8 mouse cellular contexts compared by ENCODE assay signal in the genomic region with DNA sequence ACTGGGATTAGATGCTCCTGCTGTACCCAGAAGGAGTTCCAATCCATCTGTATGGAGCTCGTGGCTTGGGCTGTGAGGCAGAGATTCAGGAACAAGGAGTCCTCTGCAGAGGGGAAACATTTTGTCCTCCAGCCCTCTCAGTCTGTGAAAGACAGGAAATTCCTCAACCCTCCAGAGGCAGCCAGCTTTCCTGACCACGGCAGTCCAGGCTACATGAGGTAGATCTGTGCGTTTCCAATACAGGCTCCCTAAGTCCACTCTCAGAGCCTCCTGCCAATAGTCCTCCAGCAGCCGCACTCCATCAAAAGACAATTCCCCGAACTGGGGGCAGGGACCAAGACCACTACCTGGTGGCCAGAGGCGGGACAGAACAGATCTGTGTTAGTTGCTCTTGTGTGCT.
DNase-seq lines count a peak whose midpoint lies in the region; ATAC-seq and TF ChIP-seq lines count a peak whose summit lies in the region.

No protein-coding gene starts in this region.

- WGBS in hindbrain, embryonic 14.5 days = 79% methylated on average over 6 of the region's 6 CpGs
- 79% methylated on average over 6 of the region's 6 CpGs for WGBS in hindbrain, postnatal 0 days
- 48% methylated on average over 6 of the region's 6 CpGs for WGBS in heart, embryonic 16.5 days
- WGBS in stomach, embryonic 14.5 days = 51% methylated on average over 6 of the region's 6 CpGs

- H3K4me3 ChIP-seq in hindbrain, embryonic 14.5 days (replicated peaks; ENCODE audit: low read length) = no peak overlapping the region
- no peak overlapping the region for H3K4me3 ChIP-seq in hindbrain, postnatal 0 days (ENCODE audit: low read length)
- no peak overlapping the region for H3K4me3 ChIP-seq in heart, embryonic 16.5 days (ENCODE audit: low read length)
- no peak overlapping the region for H3K4me3 ChIP-seq in stomach, embryonic 14.5 days (ENCODE audit: low read depth, low read length)

- H3K27ac ChIP-seq in hindbrain, embryonic 14.5 days = 0 out of 2 replicates have a peak overlapping the region, but pooled peaks have one; percentile 15
- H3K27ac ChIP-seq in hindbrain, postnatal 0 days = no peak overlapping the region
- peak overlapping the region; percentile 82 for H3K27ac ChIP-seq in heart, embryonic 16.5 days (ENCODE audit: low read length)
- H3K27ac ChIP-seq in stomach, embryonic 14.5 days (ENCODE audit: low read length) = peak overlapping the region; percentile 28; the same call in 1 of the 2 replicates

- no peaks in the 10 kb centered on the region for H3K36me3 ChIP-seq in hindbrain, embryonic 14.5 days (replicated peaks; ENCODE audit: control insufficient read depth, insufficient read depth)
- H3K36me3 ChIP-seq in hindbrain, postnatal 0 days (ENCODE audit: insufficient read depth, low read length) = no peaks in the 10 kb centered on the region
- no peaks in the 10 kb centered on the region for H3K36me3 ChIP-seq in heart, embryonic 16.5 days (ENCODE audit: control insufficient read depth, insufficient read depth)
- no peaks in the 10 kb centered on the region for H3K36me3 ChIP-seq in stomach, embryonic 14.5 days (ENCODE audit: control insufficient read depth, insufficient read depth, low read length)

- H3K9ac ChIP-seq in hindbrain, embryonic 14.5 days = no peak overlapping the region
- H3K9ac ChIP-seq in hindbrain, postnatal 0 days (replicated peaks; ENCODE audit: low read length) = no peak overlapping the region
- H3K9ac ChIP-seq in heart, embryonic 16.5 days (ENCODE audit: low read length) = peak overlapping the region; percentile 26; the same call in 1 of the 2 replicates
- no peak overlapping the region for H3K9ac ChIP-seq in stomach, embryonic 14.5 days (replicated peaks; ENCODE audit: low read depth, low read length)

- H3K4me1 ChIP-seq in hindbrain, embryonic 14.5 days (replicated peaks; ENCODE audit: control insufficient read depth, insufficient read depth, low read length) = no peaks in the 10 kb centered on the region
- H3K4me1 ChIP-seq in hindbrain, postnatal 0 days (ENCODE audit: insufficient read depth, low read length) = no peaks in the 10 kb centered on the region
- H3K4me1 ChIP-seq in heart, embryonic 16.5 days (ENCODE audit: control insufficient read depth, insufficient read depth, low read length) = peaks cover 11% of the 10 kb centered on the region; the same call in 1 of the 2 replicates
- H3K4me1 ChIP-seq in stomach, embryonic 14.5 days (ENCODE audit: control insufficient read depth, insufficient read depth, low read length) = peaks cover 10% of the 10 kb centered on the region; the same call in 1 of the 2 replicates

- DNase-seq in hindbrain, embryonic 14.5 days (ENCODE audit: low spot score) = no peak
- DNase-seq in hindbrain, postnatal 0 days (ENCODE audit: low spot score) = no peak
- peak; percentile 78 for DNase-seq in kidney, postnatal 14 days
- no peak for DNase-seq in ovary, adult 18-20 months (ENCODE audit: low spot score)
- no peak for DNase-seq in thymus, postnatal 4 days

- ATAC-seq in hindbrain, embryonic 14.5 days (ENCODE audit: low FRiP score) = no peak
- ATAC-seq in hindbrain, postnatal 0 days = no peak
- peak; percentile 54 for ATAC-seq in heart, embryonic 16.5 days (replicated peaks; ENCODE audit: extremely low read depth, insufficient read depth, low FRiP score)
- ATAC-seq in stomach, embryonic 14.5 days (ENCODE audit: insufficient number of reproducible peaks, insufficient read depth, low FRiP score, low read depth) = no peak
- no peak for ATAC-seq in inflammation-experienced regulatory T-cells, adult 6 months

- H3K4me2 ChIP-seq in hindbrain, embryonic 14.5 days (replicated peaks) = no peak overlapping the region
- no peak overlapping the region for H3K4me2 ChIP-seq in hindbrain, postnatal 0 days (ENCODE audit: low read depth, low read length)
- no peak overlapping the region for H3K4me2 ChIP-seq in heart, embryonic 16.5 days (ENCODE audit: low read depth, low read length)
- H3K4me2 ChIP-seq in stomach, embryonic 14.5 days (replicated peaks; ENCODE audit: low read depth, low read length) = no peak overlapping the region

- no peak for TF ChIP-seq CTCF in hindbrain, postnatal 0 days (IDR thresholded peaks at IDR 0.05; ENCODE audit: low read depth)

- H3K9me3 ChIP-seq in hindbrain, embryonic 14.5 days (ENCODE audit: control insufficient read depth, low read length) = no peaks in the 10 kb centered on the region
- H3K9me3 ChIP-seq in hindbrain, postnatal 0 days (ENCODE audit: low read length) = no peaks in the 10 kb centered on the region
- H3K9me3 ChIP-seq in heart, embryonic 16.5 days (replicated peaks; ENCODE audit: control insufficient read depth, low read length) = no peaks in the 10 kb centered on the region
- no peaks in the 10 kb centered on the region for H3K9me3 ChIP-seq in stomach, embryonic 14.5 days (ENCODE audit: control insufficient read depth, low read depth, low read length)

- H3K27me3 ChIP-seq in hindbrain, embryonic 14.5 days (ENCODE audit: control insufficient read depth, insufficient read depth, low read length) = no peaks in the 10 kb centered on the region
- no peaks in the 10 kb centered on the region for H3K27me3 ChIP-seq in hindbrain, postnatal 0 days (ENCODE audit: insufficient read depth, low read length)
- no peaks in the 10 kb centered on the region; the same call in 1 of the 2 replicates for H3K27me3 ChIP-seq in heart, embryonic 16.5 days (ENCODE audit: control insufficient read depth, insufficient read depth, low read length)
- H3K27me3 ChIP-seq in stomach, embryonic 14.5 days (ENCODE audit: control insufficient read depth, insufficient read depth, low read length) = no peaks in the 10 kb centered on the region
